ENCODE assay signal across 14 mouse cellular contexts in the genomic region with DNA sequence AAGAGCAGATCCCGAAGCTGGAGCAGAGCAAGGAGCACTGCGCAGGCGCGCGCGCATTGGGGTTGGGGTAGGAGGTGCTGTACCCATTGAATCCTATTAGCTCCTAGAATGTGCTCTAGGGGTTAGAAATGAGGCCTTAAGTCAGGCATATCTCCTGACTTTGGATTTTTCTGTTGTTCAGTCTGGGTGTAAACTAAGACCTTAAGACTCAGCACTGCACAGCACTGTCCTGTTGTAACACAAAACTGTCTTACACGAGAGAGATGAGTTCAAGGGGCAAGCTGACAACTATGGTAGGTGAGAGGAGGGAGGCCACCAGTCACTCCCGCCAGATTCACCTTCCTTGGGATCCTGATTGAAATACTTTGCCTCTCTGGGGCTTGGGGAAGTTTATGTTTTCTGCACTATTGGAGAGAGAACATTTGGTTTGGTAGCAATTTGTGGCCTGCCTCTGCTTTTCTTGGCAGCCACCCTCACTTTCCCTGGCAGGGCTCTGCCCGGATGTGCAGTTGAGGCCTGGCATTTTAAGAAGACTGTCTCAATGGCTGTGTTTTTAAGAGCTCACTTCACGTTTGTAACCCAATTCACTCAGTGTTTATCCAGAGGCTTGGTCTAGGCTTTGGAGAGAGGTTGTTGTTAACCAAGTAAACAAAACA. TPM values are rescaled to one million over a fixed set of nuclear protein-coding genes. Genes with fewer than 3 reads are reported as not detected.
A peak's percentile ranks its signal among the peaks of the same experiment; 100 is the strongest.
DNase-seq lines count a peak whose midpoint lies in the region; ATAC-seq and TF ChIP-seq lines count a peak whose summit lies in the region.
"Had no signal": no experiment of that assay in that cellular context is flagged by ENCODE, and none has a peak within 500 bp of the region (broad histone marks: within the 10 kb centered on the region; RNA-seq: fewer than 3 reads in every experiment).

No protein-coding gene starts in this region.

- H3K4me3 ChIP-seq in forebrain, embryonic 15.5 days = no peak overlapping the region
- no peak overlapping the region for H3K4me3 ChIP-seq in forebrain, embryonic 11.5 days (ENCODE audit: low read depth, low read length)
- no peak overlapping the region for H3K4me3 ChIP-seq in embryonic facial prominence, embryonic 14.5 days (ENCODE audit: low read depth, low read length)
- no peak overlapping the region for H3K4me3 ChIP-seq in left cerebral cortex, adult 2 months
- H3K4me3 ChIP-seq: embryonic facial prominence, embryonic 12.5 days; limb, embryonic 13.5 days; midbrain, embryonic 13.5 days had no signal

- H3K4me1 ChIP-seq in forebrain, embryonic 15.5 days = peaks cover 7% of the 10 kb centered on the region
- H3K4me1 ChIP-seq in forebrain, embryonic 11.5 days (replicated peaks; ENCODE audit: control insufficient read depth, insufficient read depth, low read length) = no peaks in the 10 kb centered on the region
- H3K4me1 ChIP-seq in embryonic facial prominence, embryonic 14.5 days (ENCODE audit: control insufficient read depth, insufficient read depth, low read length) = peaks cover 10% of the 10 kb centered on the region
- H3K4me1 ChIP-seq: embryonic facial prominence, embryonic 12.5 days; midbrain, embryonic 13.5 days had no signal

- ATAC-seq in forebrain, embryonic 15.5 days (replicated peaks) = peak; percentile 41; the same call in 1 of the 2 replicates
- no peak for ATAC-seq in forebrain, embryonic 11.5 days (replicated peaks; ENCODE audit: low FRiP score)
- no peak for ATAC-seq in embryonic facial prominence, embryonic 14.5 days (ENCODE audit: low read depth)
- ATAC-seq: lung, postnatal 0 days; midbrain, embryonic 13.5 days had no signal

- no peak overlapping the region for H3K27ac ChIP-seq in forebrain, embryonic 15.5 days (replicated peaks)
- H3K27ac ChIP-seq in forebrain, embryonic 11.5 days (ENCODE audit: low read depth, low read length) = no peak overlapping the region
- H3K27ac ChIP-seq in embryonic facial prominence, embryonic 14.5 days (replicated peaks; ENCODE audit: low read depth, low read length) = peak overlapping the region; percentile 55; the same call in 1 of the 2 replicates
- peak overlapping the region; percentile 86 for H3K27ac ChIP-seq in left cerebral cortex, adult 2 months
- H3K27ac ChIP-seq: embryonic facial prominence, embryonic 12.5 days; limb, embryonic 13.5 days; midbrain, embryonic 13.5 days had no signal

- no peak for DNase-seq in forebrain, embryonic 11.5 days (ENCODE audit: low spot score)
- peak; percentile 25 for DNase-seq in 3T3-L1 (ENCODE audit: low read depth, low spot score)
- peak; percentile 69 for DNase-seq in embryonic facial prominence, embryonic 14.5 days (ENCODE audit: low spot score)
- peak; percentile 52 to 64 for DNase-seq in left cerebral cortex, adult 2 months (ENCODE audit: extremely low spot score in 1 of 2, low spot score in 2 of 2)
- no peak for DNase-seq in urinary bladder, adult 18-20 months (ENCODE audit: low spot score in 2 of 2)
- DNase-seq in gastrocnemius, postnatal 25 days = no peak
- DNase-seq in ovary, adult 18-20 months (ENCODE audit: low spot score) = no peak
- DNase-seq: heart, postnatal 4 days had no signal

- TF ChIP-seq CTCF in left cerebral cortex, adult 2 months (IDR thresholded peaks at IDR 0.05) = no peak

- WGBS in forebrain, embryonic 15.5 days = 80% methylated on average over 10 of the region's 10 CpGs
- WGBS in forebrain, embryonic 11.5 days = 89% methylated on average over 10 of the region's 10 CpGs
- 68% methylated on average over 10 of the region's 10 CpGs for WGBS in embryonic facial prominence, embryonic 14.5 days

- no peaks in the 10 kb centered on the region for H3K27me3 ChIP-seq in forebrain, embryonic 15.5 days
- no peaks in the 10 kb centered on the region for H3K27me3 ChIP-seq in forebrain, embryonic 11.5 days (ENCODE audit: control insufficient read depth, insufficient read depth, low read length)
- H3K27me3 ChIP-seq in embryonic facial prominence, embryonic 14.5 days (replicated peaks; ENCODE audit: control insufficient read depth, insufficient read depth, low read length) = no peaks in the 10 kb centered on the region
- H3K27me3 ChIP-seq: CH12.LX; embryonic facial prominence, embryonic 12.5 days; limb, embryonic 13.5 days; midbrain, embryonic 13.5 days had no signal

- no peak overlapping the region for H3K9ac ChIP-seq in forebrain, embryonic 15.5 days (replicated peaks)
- no peak overlapping the region for H3K9ac ChIP-seq in forebrain, embryonic 11.5 days (ENCODE audit: low read length)
- H3K9ac ChIP-seq in embryonic facial prominence, embryonic 14.5 days (ENCODE audit: low read depth, low read length) = no peak overlapping the region
- H3K9ac ChIP-seq: embryonic facial prominence, embryonic 12.5 days; limb, embryonic 13.5 days; midbrain, embryonic 13.5 days had no signal

- H3K36me3 ChIP-seq in forebrain, embryonic 15.5 days = no peaks in the 10 kb centered on the region
- no peaks in the 10 kb centered on the region for H3K36me3 ChIP-seq in forebrain, embryonic 11.5 days (ENCODE audit: control insufficient read depth, insufficient read depth, low read length)
- no peaks in the 10 kb centered on the region for H3K36me3 ChIP-seq in embryonic facial prominence, embryonic 14.5 days (ENCODE audit: control insufficient read depth, insufficient read depth, low read length)
- H3K36me3 ChIP-seq: embryonic facial prominence, embryonic 12.5 days; limb, embryonic 13.5 days; midbrain, embryonic 13.5 days had no signal

- intact Hi-C loops in left cerebral cortex, adult 2 months (cut with DNase I) = loop anchor here (1.0 kb wide), 1 partner anchor 14 kb away; no protein-coding TSS in a partner anchor

- H3K9me3 ChIP-seq in forebrain, embryonic 15.5 days = no peaks in the 10 kb centered on the region
- H3K9me3 ChIP-seq in forebrain, embryonic 11.5 days (ENCODE audit: control insufficient read depth, low read length) = no peaks in the 10 kb centered on the region
- no peaks in the 10 kb centered on the region for H3K9me3 ChIP-seq in embryonic facial prominence, embryonic 14.5 days (ENCODE audit: control insufficient read depth, low read length)
- H3K9me3 ChIP-seq: embryonic facial prominence, embryonic 12.5 days; limb, embryonic 13.5 days; midbrain, embryonic 13.5 days had no signal

- H3K4me2 ChIP-seq in forebrain, embryonic 15.5 days (replicated peaks) = no peak overlapping the region
- no peak overlapping the region for H3K4me2 ChIP-seq in forebrain, embryonic 11.5 days (ENCODE audit: low read depth, low read length, severe bottlenecking)
- H3K4me2 ChIP-seq in embryonic facial prominence, embryonic 14.5 days (ENCODE audit: low read depth, low read length) = no peak overlapping the region
- H3K4me2 ChIP-seq: embryonic facial prominence, embryonic 12.5 days; limb, embryonic 13.5 days; midbrain, embryonic 13.5 days had no signal

RNA-seq across cellular contexts. Expression of gene Slc1a2, which starts 9.5 kb away (rescaled TPM):
- polyA plus RNA-seq in forebrain, embryonic 15.5 days (2015; fragmentation: Nextera tagmentation; extraction: Ambion mirVana) = 10.5 and 11.4 TPM in 2 replicates
- 7.7 and 8.0 TPM in 2 replicates for polyA plus RNA-seq in forebrain, embryonic 11.5 days (2014; fragmentation: Nextera tagmentation; extraction: Ambion mirVana)
- polyA plus RNA-seq in embryonic facial prominence, embryonic 14.5 days (2014; fragmentation: Nextera tagmentation; extraction: Ambion mirVana) = 1.4 and 2.2 TPM in 2 replicates
- 1,000 to 10,000 TPM; 1,660 to 1,742 TPM for total RNA-seq in left cerebral cortex, adult 2 months (2021)
- under 1 TPM; 0.05 to 0.69 TPM for total RNA-seq in gastrocnemius, postnatal 25 days (2021)

Comparison
In these comparisons a context has a peak if more than half of its experiments do, and no peak if none do; other contexts are left out.
1. H3K27ac ChIP-seq: peak in embryonic facial prominence, embryonic 14.5 days (single experiment) and left cerebral cortex, adult 2 months (single experiment); none in forebrain, embryonic 15.5 days (single experiment) and forebrain, embryonic 11.5 days (single experiment).
2. DNase-seq: peak in 3T3-L1 (single experiment), embryonic facial prominence, embryonic 14.5 days (single experiment) and left cerebral cortex, adult 2 months (2 of 2); none in forebrain, embryonic 11.5 days (single experiment), urinary bladder, adult 18-20 months (0 of 2), gastrocnemius, postnatal 25 days (single experiment) and ovary, adult 18-20 months (single experiment).